16 mouse cellular contexts compared by ENCODE assay signal in the genomic region with DNA sequence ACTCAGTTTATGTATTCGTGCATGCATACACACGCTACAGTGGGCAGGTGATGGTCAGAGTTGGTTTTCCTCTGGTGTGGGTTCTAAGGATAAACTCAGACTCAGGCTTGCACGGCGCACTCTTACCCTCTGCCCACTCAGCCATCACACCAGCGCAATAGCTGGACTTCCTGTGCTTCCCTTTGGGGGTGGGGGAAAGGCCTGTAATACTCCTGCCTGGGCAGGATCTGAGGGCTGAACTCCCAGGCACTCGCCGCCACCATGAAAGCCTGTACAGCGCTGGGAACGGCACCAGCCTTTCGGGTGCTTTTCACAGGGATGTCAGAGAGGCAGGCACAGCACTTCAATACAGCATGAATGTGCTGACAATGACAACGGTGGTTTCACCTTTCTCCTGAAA. TPM values are rescaled to one million over a fixed set of nuclear protein-coding genes. Genes with fewer than 3 reads are reported as not detected.
DNase-seq lines count a peak whose midpoint lies in the region; ATAC-seq and TF ChIP-seq lines count a peak whose summit lies in the region.
"Had no signal": no experiment of that assay in that cellular context is flagged by ENCODE, and none has a peak within 500 bp of the region (broad histone marks: within the 10 kb centered on the region; RNA-seq: fewer than 3 reads in every experiment).

No protein-coding gene starts in this region.

- peak overlapping the region; percentile 23 for H3K4me2 ChIP-seq in heart, embryonic 12.5 days
- H3K4me2 ChIP-seq: embryonic facial prominence, embryonic 15.5 days had no signal

- peaks cover 42% of the 10 kb centered on the region for H3K4me1 ChIP-seq in heart, embryonic 12.5 days (replicated peaks)
- peaks cover 42% of the 10 kb centered on the region for H3K4me1 ChIP-seq in heart, embryonic 10.5 days
- H3K4me1 ChIP-seq in kidney, adult 2 months (ENCODE audit: control insufficient read depth, insufficient read depth, low read length), result peaks cover 32% of the 10 kb centered on the region
- peaks cover 10% of the 10 kb centered on the region for H3K4me1 ChIP-seq in olfactory bulb, adult 2 months (ENCODE audit: control insufficient read depth, insufficient read depth, low read length)

- peak overlapping the region; percentile 48 for H3K27ac ChIP-seq in heart, embryonic 12.5 days (ENCODE audit: poor library complexity, severe bottlenecking)
- no peak overlapping the region for H3K27ac ChIP-seq in heart, embryonic 10.5 days
- no peak overlapping the region; the same call in 1 of the 2 replicates for H3K27ac ChIP-seq in kidney, adult 2 months (ENCODE audit: insufficient read depth, low read depth, low read length)
- H3K27ac ChIP-seq in olfactory bulb, adult 2 months (ENCODE audit: insufficient read depth, low read depth, low read length), result no peak overlapping the region
- H3K27ac ChIP-seq: embryonic facial prominence, embryonic 15.5 days; hindbrain, embryonic 10.5 days had no signal

- TF ChIP-seq POLR2A in kidney, adult 2 months (IDR thresholded peaks at IDR 0.05; ENCODE audit: low read depth, low read length), result no peak
- no peak for TF ChIP-seq POLR2A in olfactory bulb, adult 2 months (IDR thresholded peaks at IDR 0.05; ENCODE audit: insufficient read depth, low read depth, low read length)

- no peak overlapping the region for H3K4me3 ChIP-seq in heart, embryonic 12.5 days
- H3K4me3 ChIP-seq in heart, embryonic 10.5 days, result no peak overlapping the region
- H3K4me3 ChIP-seq in kidney, adult 2 months (ENCODE audit: insufficient read depth, low read depth, low read length), result no peak overlapping the region
- H3K4me3 ChIP-seq in olfactory bulb, adult 2 months (ENCODE audit: insufficient read depth, low read depth, low read length), result no peak overlapping the region
- H3K4me3 ChIP-seq: embryonic facial prominence, embryonic 15.5 days; hindbrain, embryonic 10.5 days had no signal

- no peak for TF ChIP-seq CTCF in kidney, adult 2 months (conservative IDR thresholded peaks at IDR 0.05; ENCODE audit: insufficient read depth, insufficient read length, low read depth, low read length)
- TF ChIP-seq CTCF in olfactory bulb, adult 2 months (IDR thresholded peaks at IDR 0.05; ENCODE audit: insufficient read depth, low read depth, low read length), result 0 out of 2 replicates have a peak, but pooled peaks have one; percentile 7

- H3K9ac ChIP-seq in heart, embryonic 12.5 days, result peak overlapping the region; percentile 63; the same call in 1 of the 2 replicates
- H3K9ac ChIP-seq: embryonic facial prominence, embryonic 15.5 days had no signal

- no peak for ATAC-seq in heart, embryonic 12.5 days (ENCODE audit: insufficient number of reproducible peaks, low FRiP score)
- ATAC-seq: midbrain, embryonic 16.5 days had no signal

- no peaks in the 10 kb centered on the region for H3K27me3 ChIP-seq in heart, embryonic 12.5 days (replicated peaks)
- H3K27me3 ChIP-seq in heart, embryonic 10.5 days (ENCODE audit: insufficient read depth, poor library complexity, severe bottlenecking), result no peaks in the 10 kb centered on the region
- H3K27me3 ChIP-seq in kidney, adult 2 months (replicated peaks; ENCODE audit: control insufficient read depth, insufficient read depth, low read length), result no peaks in the 10 kb centered on the region
- H3K27me3 ChIP-seq: embryonic facial prominence, embryonic 15.5 days had no signal

- 63% methylated on average over 11 of the region's 11 CpGs for WGBS in heart, embryonic 12.5 days
- WGBS in heart, embryonic 10.5 days, result 65% methylated on average over 11 of the region's 11 CpGs
- 16% methylated on average over 11 of the region's 11 CpGs for WGBS in kidney, adult 2 months
- 47% methylated on average over 11 of the region's 11 CpGs for WGBS in olfactory bulb, adult 2 months

- no peaks in the 10 kb centered on the region for H3K9me3 ChIP-seq in heart, embryonic 12.5 days (replicated peaks)
- H3K9me3 ChIP-seq in heart, embryonic 10.5 days, result no peaks in the 10 kb centered on the region
- H3K9me3 ChIP-seq: G1E; hindbrain, embryonic 10.5 days had no signal

- H3K36me3 ChIP-seq in heart, embryonic 12.5 days, result peaks cover 36% of the 10 kb centered on the region
- H3K36me3 ChIP-seq in heart, embryonic 10.5 days, result peaks cover 35% of the 10 kb centered on the region
- no peaks in the 10 kb centered on the region; the same call in 1 of the 2 replicates for H3K36me3 ChIP-seq in kidney, adult 2 months (ENCODE audit: control insufficient read depth, insufficient read depth, low read length)

- no peak for DNase-seq in heart, embryonic 10.5 days (ENCODE audit: low spot score)
- DNase-seq in kidney, adult 2 months, result peak; percentile 51
- DNase-seq in kidney, adult 11 months, result no peak
- DNase-seq in urinary bladder, postnatal 14 days (ENCODE audit: low spot score), result peak; percentile 23
- no peak for DNase-seq in urinary bladder, postnatal 36 days (ENCODE audit: low spot score in 2 of 2)
- DNase-seq in cerebellum, adult 18-20 months, result no peak
- DNase-seq: cerebellum, adult 2 months; lung, adult 2 months; lung, postnatal 4 days; thymus, postnatal 14 days had no signal

RNA-seq across cellular contexts. Expression of a gene that starts 15.3 kb away (rescaled TPM):
- polyA plus RNA-seq in heart, embryonic 12.5 days (2016; fragmentation: Nextera tagmentation; extraction: Ambion mirVana), result 9.0 and 9.1 TPM in 2 replicates
- polyA plus RNA-seq in heart, embryonic 10.5 days (2016; fragmentation: Nextera tagmentation; extraction: Ambion mirVana), result 6.0 and 8.4 TPM in 2 replicates
- polyA plus RNA-seq in kidney, adult 2 months (2012; rRNA removed), result 15.9 and 19.6 TPM in 2 replicates
- polyA plus RNA-seq in olfactory bulb, adult 2 months (2012; ENCODE audit: insufficient read depth, insufficient read length, low replicate concordance, missing spikeins), result 41.7 TPM in 1 of 2 replicates, not detected in the other

Comparison
In these comparisons a context has a peak if more than half of its experiments do, and no peak if none do; other contexts are left out.
1. DNase-seq: peak in kidney, adult 2 months (single experiment) and urinary bladder, postnatal 14 days (single experiment); none in heart, embryonic 10.5 days (single experiment), kidney, adult 11 months (single experiment), urinary bladder, postnatal 36 days (0 of 2) and cerebellum, adult 18-20 months (0 of 2).